Mouse (Mus musculus): ENCODE measurements at regions not wholly inside any gene's neighbourhood (a gene's known extent, or its start where the extent isn't known, plus 50 kb on each side); places are given as distances from the start of the nearest gene placed in this dataset.

GRCm38 (mm10) chr9:97172075-97172474, 61.1 kb upstream of the Slc25a36 start:
- Histone ChIP-seq H3K36me3 (replicated peaks; ENCODE audit: control insufficient read depth, insufficient read depth, low read depth, low read length) (no peaks in the 10 kb centered on the region), H3K27me3 (ENCODE audit: control insufficient read depth, insufficient read depth, low read length) (no peaks in the 10 kb centered on the region), H3K4me3 (ENCODE audit: low read depth, low read length) (no peak overlapping the region), H3K9me3 (replicated peaks; ENCODE audit: control insufficient read depth, low read length) (no peaks in the 10 kb centered on the region), H3K4me1 (ENCODE audit: control insufficient read depth, insufficient read depth, low read length) (no peaks in the 10 kb centered on the region), H3K9ac (replicated peaks; ENCODE audit: low read length) (no peak overlapping the region), H3K27ac (replicated peaks; ENCODE audit: low read depth, low read length) (no peak overlapping the region), H3K4me2 (ENCODE audit: low read depth, low read length) (no peak overlapping the region)
- DNase-seq (ENCODE audit: low spot score) (peak; percentile 73), ATAC-seq (replicated peaks; ENCODE audit: insufficient number of reproducible peaks, low FRiP score, low TSS enrichment, low read depth) (no peak)
- 8% methylated on average over 3 of the region's 3 CpGs for WGBS

- Histone ChIP-seq H3K4me1 (ENCODE audit: control insufficient read depth, insufficient read depth, low read length) (no peaks in the 10 kb centered on the region), H3K27ac (replicated peaks; ENCODE audit: low read depth, low read length) (no peak overlapping the region), H3K36me3 (replicated peaks; ENCODE audit: control insufficient read depth, insufficient read depth, low read depth, low read length) (no peaks in the 10 kb centered on the region), H3K27me3 (ENCODE audit: control insufficient read depth, insufficient read depth, low read length) (no peaks in the 10 kb centered on the region), H3K9me3 (replicated peaks; ENCODE audit: control insufficient read depth, low read length) (no peaks in the 10 kb centered on the region), H3K4me3 (ENCODE audit: low read depth, low read length) (no peak overlapping the region), H3K4me2 (ENCODE audit: low read depth, low read length) (no peak overlapping the region), H3K9ac (replicated peaks; ENCODE audit: low read length) (no peak overlapping the region)
- ATAC-seq (replicated peaks; ENCODE audit: insufficient number of reproducible peaks, low FRiP score, low TSS enrichment, low read depth) (no peak), DNase-seq (ENCODE audit: low spot score) (no peak)
- WGBS: 91% methylated on average over 4 of the region's 4 CpGs
Measured at GRCm38 (mm10) chr9:97171484-97171883, 60.5 kb upstream of the Slc25a36 start.

- Histone ChIP-seq H3K4me3 (ENCODE audit: low read depth, low read length) (no peak overlapping the region), H3K9ac (replicated peaks; ENCODE audit: low read length) (no peak overlapping the region), H3K27ac (replicated peaks; ENCODE audit: low read depth, low read length) (no peak overlapping the region), H3K36me3 (replicated peaks; ENCODE audit: control insufficient read depth, insufficient read depth, low read depth, low read length) (no peaks in the 10 kb centered on the region), H3K9me3 (replicated peaks; ENCODE audit: control insufficient read depth, low read length) (no peaks in the 10 kb centered on the region), H3K27me3 (ENCODE audit: control insufficient read depth, insufficient read depth, low read length) (no peaks in the 10 kb centered on the region), H3K4me1 (ENCODE audit: control insufficient read depth, insufficient read depth, low read length) (no peaks in the 10 kb centered on the region), H3K4me2 (ENCODE audit: low read depth, low read length) (no peak overlapping the region)
- 81% methylated on average over 1 of the region's 1 CpGs for WGBS
- no peak for DNase-seq (ENCODE audit: low spot score)
- no peak for ATAC-seq (replicated peaks; ENCODE audit: insufficient number of reproducible peaks, low FRiP score, low TSS enrichment, low read depth)
Measured at GRCm38 (mm10) chr9:97170836-97171235, 59.9 kb upstream of the Slc25a36 start.

GRCm38 (mm10) chr9:97162465-97162864, 51.5 kb upstream of the Slc25a36 start:
- H3K9me3 ChIP-seq (replicated peaks; ENCODE audit: control insufficient read depth, low read length): no peaks in the 10 kb centered on the region
- ATAC-seq (replicated peaks; ENCODE audit: insufficient number of reproducible peaks, low FRiP score, low TSS enrichment, low read depth) (no peak), DNase-seq (ENCODE audit: low spot score) (peak; percentile 57)
- H3K27ac ChIP-seq (replicated peaks; ENCODE audit: low read depth, low read length): no peak overlapping the region
- 45% methylated on average over 2 of the region's 2 CpGs for WGBS
- no peak overlapping the region for H3K4me3 ChIP-seq (ENCODE audit: low read depth, low read length)
- no peaks in the 10 kb centered on the region for H3K36me3 ChIP-seq (replicated peaks; ENCODE audit: control insufficient read depth, insufficient read depth, low read depth, low read length)
- H3K4me1 ChIP-seq (ENCODE audit: control insufficient read depth, insufficient read depth, low read length): no peaks in the 10 kb centered on the region
- no peaks in the 10 kb centered on the region for H3K27me3 ChIP-seq (ENCODE audit: control insufficient read depth, insufficient read depth, low read length)
- no peak overlapping the region for H3K4me2 ChIP-seq (ENCODE audit: low read depth, low read length)
- H3K9ac ChIP-seq (replicated peaks; ENCODE audit: low read length): no peak overlapping the region
